In the genomic region with DNA sequence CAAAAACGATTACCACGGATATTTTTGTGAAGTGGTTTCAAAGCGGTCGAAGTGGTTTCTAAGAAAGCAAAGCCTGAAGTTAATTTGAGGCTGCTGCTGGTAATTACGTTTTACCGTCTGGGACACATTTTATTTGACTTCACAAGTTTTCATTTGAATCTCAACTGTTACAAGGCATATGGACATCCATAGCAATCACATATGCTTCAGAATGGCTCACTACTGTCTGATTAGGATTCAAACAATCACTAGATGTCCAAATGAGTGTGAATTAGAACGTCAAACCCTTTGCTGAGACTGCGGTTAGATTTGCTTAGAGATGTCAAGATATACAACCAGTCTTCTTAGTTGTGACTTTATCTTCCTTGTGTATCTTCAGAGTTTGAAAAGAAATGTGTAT, we compare ENCODE assay signal across 18 mouse cellular contexts.
"Had no signal": no experiment of that assay in that cellular context is flagged by ENCODE, and none has a peak within 500 bp of the region (broad histone marks: within the 10 kb centered on the region; RNA-seq: fewer than 3 reads in every experiment).

No protein-coding gene starts in this region.

- H3K4me1 ChIP-seq: kidney, embryonic 15.5 days; liver, embryonic 13.5 days; midbrain, embryonic 12.5 days; midbrain, embryonic 15.5 days; neural tube, embryonic 13.5 days; stomach, embryonic 15.5 days had no signal

- H3K9me3 ChIP-seq: kidney, embryonic 15.5 days; liver, embryonic 13.5 days; midbrain, embryonic 12.5 days; midbrain, embryonic 15.5 days; neural tube, embryonic 13.5 days; stomach, embryonic 15.5 days had no signal

- H3K9ac ChIP-seq: kidney, embryonic 15.5 days; liver, embryonic 13.5 days; midbrain, embryonic 12.5 days; midbrain, embryonic 15.5 days; neural tube, embryonic 13.5 days; stomach, embryonic 15.5 days had no signal

- H3K27ac ChIP-seq: kidney, embryonic 15.5 days; left cerebral cortex, adult 2 months; liver, embryonic 13.5 days; macrophage; midbrain, embryonic 12.5 days; midbrain, embryonic 15.5 days; neural tube, embryonic 13.5 days; stomach, embryonic 15.5 days had no signal

- H3K27me3 ChIP-seq: kidney, embryonic 15.5 days; liver, embryonic 13.5 days; midbrain, embryonic 12.5 days; midbrain, embryonic 15.5 days; neural tube, embryonic 13.5 days; stomach, embryonic 15.5 days had no signal

- H3K36me3 ChIP-seq: kidney, embryonic 15.5 days; liver, embryonic 13.5 days; midbrain, embryonic 12.5 days; midbrain, embryonic 15.5 days; neural tube, embryonic 13.5 days; stomach, embryonic 15.5 days had no signal

- ATAC-seq: midbrain, embryonic 15.5 days had no signal

- H3K4me3 ChIP-seq: kidney, embryonic 15.5 days; left cerebral cortex, adult 2 months; liver, embryonic 13.5 days; midbrain, embryonic 12.5 days; midbrain, embryonic 15.5 days; neural tube, embryonic 13.5 days; stomach, embryonic 15.5 days had no signal

- DNase-seq: kidney, postnatal 10 days; kidney, postnatal 36 days; layer of hippocampus, postnatal 36 days; liver, embryonic 13.5 days; lung, adult 2 months; lung, postnatal 14 days; retina, postnatal 1 day; right cerebral cortex, postnatal 25 days; spleen, adult 18-20 months; thymus, adult 18-20 months; thymus, postnatal 36 days had no signal

- H3K4me2 ChIP-seq: kidney, embryonic 15.5 days; liver, embryonic 13.5 days; midbrain, embryonic 12.5 days; midbrain, embryonic 15.5 days; neural tube, embryonic 13.5 days; stomach, embryonic 15.5 days had no signal
